Mouse (Mus musculus): ENCODE results near the gene Zfp715. TPM values are rescaled to one million over a fixed set of nuclear protein-coding genes. Genes with fewer than 3 reads are reported as not detected.
"Not testable (repeated sequence)": the region's sequence is repeated elsewhere in the genome, so short reads cannot be mapped to it uniquely, and the experiment has no call there.

The Zfp715 gene
- polyA plus RNA-seq, 1 experiment from 2014 or later, result 4.2 TPM

GRCm38 (mm10) chr7:43291524-43291923 is 21.6 kb downstream of the Zfp715 start:
- Histone ChIP-seq H3K4me1 (replicated peaks) (no peaks in the 10 kb centered on the region), H3K9ac (no peak overlapping the region), H3K27me3 (no peaks in the 10 kb centered on the region), H3K9me3 (replicated peaks) (no peaks in the 10 kb centered on the region), H3K4me2 (no peak overlapping the region), H3K4me3 (replicated peaks) (no peak overlapping the region), H3K36me3 (replicated peaks) (peaks cover 4% of the 10 kb centered on the region; the same call in 1 of the 2 replicates), H3K27ac (replicated peaks) (no peak overlapping the region)
- 69% methylated on average over 3 of the region's 3 CpGs for WGBS (ENCODE audit: insufficient replicate concordance)
- no peak for ATAC-seq (ENCODE audit: insufficient read depth)

GRCm38 (mm10) chr7:43282859-43283595 is 30.1 kb downstream of the Zfp715 start:
- Histone ChIP-seq H3K9ac (no peak overlapping the region), H3K27ac (replicated peaks) (no peak overlapping the region), H3K4me3 (replicated peaks) (peak overlapping the region; percentile 23; the same call in 1 of the 2 replicates), H3K4me2 (peak overlapping the region; percentile 45), H3K36me3 (replicated peaks) (no peaks in the 10 kb centered on the region), H3K9me3 (replicated peaks) (no peaks in the 10 kb centered on the region), H3K27me3 (no peaks in the 10 kb centered on the region), H3K4me1 (replicated peaks) (0 out of 2 replicates have a peak, but pooled peaks cover 3% of the 10 kb centered on the region)
- no peak for ATAC-seq (ENCODE audit: insufficient read depth)
- WGBS (ENCODE audit: insufficient replicate concordance), result 9% methylated on average over 18 of the region's 18 CpGs

GRCm38 (mm10) chr7:43282459-43282858 is 30.6 kb downstream of the Zfp715 start:
- ATAC-seq (ENCODE audit: insufficient read depth), result no peak
- H3K27me3 ChIP-seq, result no peaks in the 10 kb centered on the region
- no peaks in the 10 kb centered on the region for H3K36me3 ChIP-seq (replicated peaks)
- WGBS (ENCODE audit: insufficient replicate concordance), result 58% methylated on average over 3 of the region's 3 CpGs
- no peak overlapping the region for H3K27ac ChIP-seq (replicated peaks)
- no peak overlapping the region for H3K4me3 ChIP-seq (replicated peaks)
- no peak overlapping the region for H3K4me2 ChIP-seq
- H3K9ac ChIP-seq, result no peak overlapping the region
- no peaks in the 10 kb centered on the region for H3K9me3 ChIP-seq (replicated peaks)
- 0 out of 2 replicates have a peak, but pooled peaks cover 3% of the 10 kb centered on the region for H3K4me1 ChIP-seq (replicated peaks)

- no peak for ATAC-seq (ENCODE audit: insufficient read depth)
- no peaks in the 10 kb centered on the region for H3K27me3 ChIP-seq
- H3K4me1 ChIP-seq (replicated peaks), result no peaks in the 10 kb centered on the region
- WGBS (ENCODE audit: insufficient replicate concordance), result 54% methylated on average over 5 of the region's 5 CpGs
- no peak overlapping the region for H3K4me2 ChIP-seq
- no peak overlapping the region for H3K4me3 ChIP-seq (replicated peaks)
- no peaks in the 10 kb centered on the region for H3K36me3 ChIP-seq (replicated peaks)
- no peaks in the 10 kb centered on the region for H3K9me3 ChIP-seq (replicated peaks)
- H3K9ac ChIP-seq, result no peak overlapping the region
- H3K27ac ChIP-seq (replicated peaks), result no peak overlapping the region
These were observed 35.7 kb downstream of the Zfp715 start for GRCm38 (mm10) chr7:43277401-43277800.

GRCm38 (mm10) chr7:43276178-43276577 is 36.9 kb downstream of the Zfp715 start:
- H3K9ac ChIP-seq; H3K27me3 ChIP-seq; H3K4me1 ChIP-seq (replicated peaks); H3K27ac ChIP-seq (replicated peaks); ATAC-seq (ENCODE audit: insufficient read depth); H3K4me2 ChIP-seq; H3K9me3 ChIP-seq (replicated peaks); H3K4me3 ChIP-seq (replicated peaks); H3K36me3 ChIP-seq (replicated peaks): not testable (repeated sequence)
- WGBS (ENCODE audit: insufficient replicate concordance), result 35% methylated on average over 7 of the region's 7 CpGs

- ATAC-seq (ENCODE audit: insufficient read depth), result 0 out of 2 replicates have a peak, but pooled peaks have one; percentile 40
- Histone ChIP-seq H3K36me3 (replicated peaks) (no peaks in the 10 kb centered on the region), H3K4me2 (no peak overlapping the region), H3K4me3 (replicated peaks) (no peak overlapping the region), H3K27ac (replicated peaks) (no peak overlapping the region), H3K27me3 (no peaks in the 10 kb centered on the region), H3K4me1 (replicated peaks) (no peaks in the 10 kb centered on the region), H3K9me3 (replicated peaks) (no peaks in the 10 kb centered on the region), H3K9ac (no peak overlapping the region)
- WGBS (ENCODE audit: insufficient replicate concordance), result 38% methylated on average over 1 of the region's 1 CpGs
These were observed 39.6 kb downstream of the Zfp715 start for GRCm38 (mm10) chr7:43273476-43273875.

GRCm38 (mm10) chr7:43267359-43267758 is 45.7 kb downstream of the Zfp715 start:
- H3K27ac ChIP-seq (replicated peaks); H3K9ac ChIP-seq; H3K27me3 ChIP-seq; ATAC-seq (ENCODE audit: insufficient read depth); H3K4me3 ChIP-seq (replicated peaks); H3K4me1 ChIP-seq (replicated peaks); H3K9me3 ChIP-seq (replicated peaks); H3K4me2 ChIP-seq; H3K36me3 ChIP-seq (replicated peaks): not testable (repeated sequence)
- 78% methylated on average over 13 of the region's 13 CpGs for WGBS (ENCODE audit: insufficient replicate concordance)

GRCm38 (mm10) chr7:43253540-43253939 is 59.6 kb downstream of the Zfp715 start:
- Histone ChIP-seq H3K27ac (replicated peaks) (no peak overlapping the region), H3K27me3 (no peaks in the 10 kb centered on the region), H3K9ac (no peak overlapping the region), H3K4me2 (no peak overlapping the region), H3K36me3 (replicated peaks) (no peaks in the 10 kb centered on the region), H3K4me1 (replicated peaks) (no peaks in the 10 kb centered on the region), H3K9me3 (replicated peaks) (no peaks in the 10 kb centered on the region), H3K4me3 (replicated peaks) (no peak overlapping the region)
- no peak for ATAC-seq (ENCODE audit: insufficient read depth)
- 64% methylated on average over 7 of the region's 7 CpGs for WGBS (ENCODE audit: insufficient replicate concordance)

GRCm38 (mm10) chr7:43250718-43251117 is 62.4 kb downstream of the Zfp715 start:
- not testable (repeated sequence) for H3K27ac ChIP-seq (replicated peaks); ATAC-seq (ENCODE audit: insufficient read depth); H3K27me3 ChIP-seq; H3K4me2 ChIP-seq; H3K9ac ChIP-seq; H3K4me1 ChIP-seq (replicated peaks); H3K9me3 ChIP-seq (replicated peaks); H3K36me3 ChIP-seq (replicated peaks); H3K4me3 ChIP-seq (replicated peaks)
- WGBS (ENCODE audit: insufficient replicate concordance), result 54% methylated on average over 1 of the region's 1 CpGs

Other genes with a start within 250 kb of the Zfp715 start
- gene Zfp936, start 199.1 kb downstream of the Zfp715 start, polyA plus RNA-seq (2015; fragmentation: Nextera tagmentation; extraction: Ambion mirVana), result not detected in 2 replicates
- 1.8 TPM in 2 replicates for gene Siglecf, start 38.0 kb upstream of the Zfp715 start, polyA plus RNA-seq (2015; fragmentation: Nextera tagmentation; extraction: Ambion mirVana)
- gene Siglecg, start 94.9 kb upstream of the Zfp715 start, polyA plus RNA-seq (2015; fragmentation: Nextera tagmentation; extraction: Ambion mirVana), result 0.76 and 1.2 TPM in 2 replicates
- gene Lim2, start 114.4 kb upstream of the Zfp715 start, polyA plus RNA-seq (2015; fragmentation: Nextera tagmentation; extraction: Ambion mirVana), result not detected in 2 replicates
- 17.0 and 17.5 TPM in 2 replicates for gene Nkg7, start 123.8 kb upstream of the Zfp715 start, polyA plus RNA-seq (2015; fragmentation: Nextera tagmentation; extraction: Ambion mirVana)
- not detected in 2 replicates for gene Cldnd2, start 127.5 kb upstream of the Zfp715 start, polyA plus RNA-seq (2015; fragmentation: Nextera tagmentation; extraction: Ambion mirVana)
- 283 and 325 TPM in 2 replicates for gene Etfb, start 130.8 kb upstream of the Zfp715 start, polyA plus RNA-seq (2015; fragmentation: Nextera tagmentation; extraction: Ambion mirVana)
- gene Gm45233, start 130.8 kb upstream of the Zfp715 start, polyA plus RNA-seq (2015; fragmentation: Nextera tagmentation; extraction: Ambion mirVana), result not detected in 2 replicates
- 1.0 and 1.5 TPM in 2 replicates for gene Vsig10l, start 149.9 kb upstream of the Zfp715 start, polyA plus RNA-seq (2015; fragmentation: Nextera tagmentation; extraction: Ambion mirVana)
- not detected in 2 replicates for gene Iglon5, start 176.8 kb upstream of the Zfp715 start, polyA plus RNA-seq (2015; fragmentation: Nextera tagmentation; extraction: Ambion mirVana)
- gene 4931406B18Rik, start 192.6 kb upstream of the Zfp715 start, polyA plus RNA-seq (2015; fragmentation: Nextera tagmentation; extraction: Ambion mirVana), result not detected in 2 replicates
- 3.0 and 3.6 TPM in 2 replicates for gene Cd33, start 231.1 kb upstream of the Zfp715 start, polyA plus RNA-seq (2015; fragmentation: Nextera tagmentation; extraction: Ambion mirVana)
- gene Zfp658, start 249.0 kb upstream of the Zfp715 start, polyA plus RNA-seq (2015; fragmentation: Nextera tagmentation; extraction: Ambion mirVana), result 0.18 and 0.22 TPM in 2 replicates

Data from liver, embryonic 15.5 days (tissue).